Mouse (Mus musculus): ENCODE results near the gene Aldob. TPM values are rescaled to one million over a fixed set of nuclear protein-coding genes. Genes with fewer than 3 reads are reported as not detected.
"Not testable (repeated sequence)": the region's sequence is repeated elsewhere in the genome, so short reads cannot be mapped to it uniquely, and the experiment has no call there.

The Aldob gene
- polyA plus RNA-seq, 1 experiment from 2014 or later: 0.07 TPM

DNA sequence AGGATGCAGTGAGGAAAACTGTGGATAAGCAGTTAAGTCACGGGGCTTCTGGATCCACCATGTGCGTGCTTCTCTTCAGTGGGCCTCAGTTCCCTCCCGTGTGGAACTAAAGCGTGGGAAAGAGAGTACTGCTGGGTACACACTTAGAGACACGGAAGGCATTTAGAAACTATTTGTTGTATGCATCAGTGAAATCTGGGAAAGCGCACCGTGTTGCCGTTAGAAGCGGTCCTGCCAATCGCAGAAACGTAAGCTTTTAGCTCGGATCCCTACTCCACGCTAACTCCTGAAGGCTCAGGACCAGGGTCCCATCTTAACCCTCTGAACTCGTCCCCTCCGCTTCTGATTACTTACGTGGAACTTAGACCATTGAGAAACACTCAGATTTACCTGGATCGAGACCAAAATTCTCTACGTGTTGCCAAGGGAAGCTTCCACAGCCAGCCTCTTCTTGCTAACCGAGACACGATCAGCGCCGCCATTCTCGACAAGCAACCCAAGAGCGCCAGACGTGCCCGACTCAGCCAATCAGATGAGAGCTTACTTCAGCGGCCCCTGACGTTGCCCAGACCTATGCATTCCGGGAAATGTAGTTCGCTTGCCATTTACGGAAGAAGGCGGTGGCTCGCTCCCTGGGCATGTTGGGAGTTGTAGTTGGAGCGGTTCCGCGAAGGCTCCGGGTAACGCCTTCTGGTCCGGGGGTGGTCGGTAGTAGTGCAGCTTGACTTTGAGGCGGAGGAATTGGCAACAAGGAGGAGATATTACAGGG lies 28.6 kb downstream of the Aldob start, which contains the start of the genes Mrpl50 and Zfp189:
Gene Mrpl50 (minus strand): TSS at position 522 of the 769 bp plus-strand sequence.
Gene Zfp189 (plus strand): TSS at position 605 of the 769 bp plus-strand sequence.
- no peak within 1 kb of the TSS for H3K27ac ChIP-seq (replicated peaks; ENCODE audit: low read depth, low read length)
- no peaks in the 10 kb centered on the region for H3K27me3 ChIP-seq (ENCODE audit: control insufficient read depth, insufficient read depth, low read length)
- peak within 1 kb of the TSS; percentile 80 for H3K9ac ChIP-seq (ENCODE audit: low read length)
- H3K9me3 ChIP-seq (ENCODE audit: control insufficient read depth, low read length): no peaks in the 10 kb centered on the region
- under 1% methylated on average over 41 of the region's 41 CpGs for WGBS
- peak within 1 kb of the TSS; percentile 65 for H3K4me3 ChIP-seq (ENCODE audit: low read depth, low read length)
- ATAC-seq (ENCODE audit: insufficient number of reproducible peaks, low FRiP score, low TSS enrichment, low read depth) (peak; percentile 99), DNase-seq (ENCODE audit: low spot score) (peak; percentile 93)
- H3K36me3 ChIP-seq (ENCODE audit: control insufficient read depth, insufficient read depth, low read length): no peaks in the 10 kb centered on the region
- H3K4me2 ChIP-seq (ENCODE audit: low read depth, severe bottlenecking): peak within 1 kb of the TSS; percentile 51
- H3K4me1 ChIP-seq (ENCODE audit: control insufficient read depth, insufficient read depth, low read length): no peaks in the 10 kb centered on the region

DNA sequence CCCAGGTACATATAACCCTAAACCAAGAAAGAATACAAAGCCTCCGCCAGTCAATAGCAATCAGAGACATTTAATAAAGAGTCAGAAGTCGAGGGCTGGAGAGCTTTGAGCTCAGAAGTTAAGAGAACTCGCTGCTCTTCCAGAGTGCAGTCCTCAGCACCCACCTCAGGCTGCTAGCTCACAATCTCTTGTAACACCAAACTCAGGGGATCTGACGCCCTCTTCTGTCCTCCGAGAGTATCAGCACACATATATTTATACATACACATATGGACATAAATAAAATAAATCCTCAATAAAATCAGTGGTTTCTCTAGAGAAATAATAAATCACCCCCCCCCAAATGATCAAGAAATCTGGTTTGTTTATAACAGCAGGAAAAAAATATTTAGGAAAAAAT lies 29.9 kb downstream of the Aldob start:
- Histone ChIP-seq H3K27me3 (ENCODE audit: control insufficient read depth, insufficient read depth, low read length) (no peaks in the 10 kb centered on the region), H3K36me3 (ENCODE audit: control insufficient read depth, insufficient read depth, low read length) (no peaks in the 10 kb centered on the region), H3K4me1 (ENCODE audit: control insufficient read depth, insufficient read depth, low read length) (no peaks in the 10 kb centered on the region), H3K9ac (ENCODE audit: low read length) (no peak overlapping the region), H3K4me2 (ENCODE audit: low read depth, severe bottlenecking) (no peak overlapping the region), H3K4me3 (ENCODE audit: low read depth, low read length) (no peak overlapping the region), H3K27ac (replicated peaks; ENCODE audit: low read depth, low read length) (no peak overlapping the region), H3K9me3 (ENCODE audit: control insufficient read depth, low read length) (no peaks in the 10 kb centered on the region)
- no peak for ATAC-seq (ENCODE audit: insufficient number of reproducible peaks, low FRiP score, low TSS enrichment, low read depth)
- 79% methylated on average over 5 of the region's 5 CpGs for whole genome bisulfite sequencing
- DNase-seq (ENCODE audit: low spot score): peak; percentile 26

DNA sequence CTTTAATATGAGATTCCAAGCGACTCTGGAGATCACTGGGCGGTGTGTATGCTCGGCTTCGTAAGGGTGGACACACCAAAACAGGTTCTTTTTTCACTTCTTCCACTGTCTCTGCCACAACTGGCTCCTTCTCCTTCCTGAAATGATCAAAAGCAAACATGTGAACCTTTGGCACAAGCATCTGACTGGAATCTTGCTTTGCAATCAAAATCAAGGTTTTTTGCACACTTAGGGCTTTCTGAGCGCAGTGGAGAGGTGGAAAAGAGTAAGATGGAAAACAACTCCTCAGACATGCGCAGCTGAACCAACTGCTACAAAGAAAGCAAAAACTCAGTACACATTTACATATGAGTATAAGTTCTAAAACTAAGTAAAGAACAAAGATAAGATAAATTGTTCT lies 34.9 kb downstream of the Aldob start:
- Histone ChIP-seq H3K36me3 (ENCODE audit: control insufficient read depth, insufficient read depth, low read length) (peaks cover 6% of the 10 kb centered on the region), H3K27me3 (ENCODE audit: control insufficient read depth, insufficient read depth, low read length) (no peaks in the 10 kb centered on the region), H3K27ac (replicated peaks; ENCODE audit: low read depth, low read length) (no peak overlapping the region), H3K9me3 (ENCODE audit: control insufficient read depth, low read length) (no peaks in the 10 kb centered on the region), H3K9ac (ENCODE audit: low read length) (no peak overlapping the region), H3K4me2 (ENCODE audit: low read depth, severe bottlenecking) (no peak overlapping the region), H3K4me3 (ENCODE audit: low read depth, low read length) (no peak overlapping the region), H3K4me1 (ENCODE audit: control insufficient read depth, insufficient read depth, low read length) (no peaks in the 10 kb centered on the region)
- ATAC-seq (ENCODE audit: insufficient number of reproducible peaks, low FRiP score, low TSS enrichment, low read depth) (no peak), DNase-seq (ENCODE audit: low spot score) (no peak)
- 95% methylated on average over 6 of the region's 6 CpGs for WGBS

DNA sequence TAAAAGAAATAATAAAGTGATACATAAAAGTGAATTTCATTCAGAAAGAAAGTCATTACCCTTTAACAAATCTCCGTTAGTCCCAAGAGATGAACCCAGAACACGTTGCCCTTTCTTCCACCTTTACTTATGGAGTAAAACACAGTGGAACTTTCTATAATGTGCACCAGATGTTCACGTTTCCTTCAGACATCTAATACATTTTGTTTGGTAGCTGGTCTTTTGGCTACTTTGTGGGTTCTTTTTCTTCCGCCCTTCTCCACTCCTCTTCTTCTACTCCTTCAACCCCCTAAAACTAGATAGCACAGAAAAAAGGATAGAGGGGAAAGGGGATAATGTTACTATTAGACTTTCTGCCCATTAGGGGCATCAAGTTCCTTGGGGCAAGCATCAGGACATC lies 36.7 kb downstream of the Aldob start:
- 46% methylated on average over 4 of the region's 4 CpGs for whole genome bisulfite sequencing
- no peak for ATAC-seq (ENCODE audit: insufficient number of reproducible peaks, low FRiP score, low TSS enrichment, low read depth)

DNA sequence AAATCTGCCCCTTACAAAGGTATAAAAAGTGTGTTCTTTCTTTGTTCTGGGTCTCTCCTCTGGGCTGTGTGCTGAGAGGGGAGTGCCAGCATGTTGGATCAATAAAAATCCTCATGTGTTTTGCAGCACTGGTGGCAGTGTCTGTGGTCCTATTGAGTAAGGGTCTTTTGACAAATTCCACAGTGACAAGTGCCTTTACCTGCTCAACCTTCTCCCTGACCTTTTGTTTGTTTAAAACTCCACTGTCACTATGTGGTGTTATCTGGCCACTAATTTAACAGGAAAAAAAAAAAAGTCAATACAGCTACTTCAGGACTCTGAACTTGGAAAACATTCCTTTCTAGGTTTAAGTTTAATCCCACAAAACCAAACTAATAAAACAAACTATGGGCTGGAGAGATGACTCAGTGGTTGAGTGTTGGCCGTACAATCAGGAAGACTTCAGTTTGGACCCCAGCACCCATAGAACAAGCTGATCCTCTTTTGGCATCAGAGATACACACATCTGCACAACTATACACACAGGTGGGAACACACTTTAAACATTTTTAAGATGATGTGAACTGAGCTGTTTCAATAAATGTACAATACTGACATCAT lies 39.0 kb downstream of the Aldob start:
- not testable (repeated sequence) for H3K9ac ChIP-seq (ENCODE audit: low read length); H3K4me3 ChIP-seq (ENCODE audit: low read depth, low read length); ATAC-seq (ENCODE audit: insufficient number of reproducible peaks, low FRiP score, low TSS enrichment, low read depth); H3K4me2 ChIP-seq (ENCODE audit: low read depth, severe bottlenecking); H3K27me3 ChIP-seq (ENCODE audit: control insufficient read depth, insufficient read depth, low read length); H3K36me3 ChIP-seq (ENCODE audit: control insufficient read depth, insufficient read depth, low read length); H3K4me1 ChIP-seq (ENCODE audit: control insufficient read depth, insufficient read depth, low read length); H3K27ac ChIP-seq (replicated peaks; ENCODE audit: low read depth, low read length); DNase-seq (ENCODE audit: low spot score); H3K9me3 ChIP-seq (ENCODE audit: control insufficient read depth, low read length)
- WGBS: 96% methylated on average over 1 of the region's 1 CpGs

More for the DNA sequence above, 36.7 kb downstream of the Aldob start:
- DNase-seq (ENCODE audit: low spot score): no peak
- H3K36me3 ChIP-seq (ENCODE audit: control insufficient read depth, insufficient read depth, low read length): peaks cover 6% of the 10 kb centered on the region
- no peak overlapping the region for H3K27ac ChIP-seq (replicated peaks; ENCODE audit: low read depth, low read length)
- no peak overlapping the region for H3K9ac ChIP-seq (ENCODE audit: low read length)
- no peak overlapping the region for H3K4me2 ChIP-seq (ENCODE audit: low read depth, severe bottlenecking)
- no peaks in the 10 kb centered on the region for H3K9me3 ChIP-seq (ENCODE audit: control insufficient read depth, low read length)
- no peaks in the 10 kb centered on the region for H3K4me1 ChIP-seq (ENCODE audit: control insufficient read depth, insufficient read depth, low read length)
- no peak overlapping the region for H3K4me3 ChIP-seq (ENCODE audit: low read depth, low read length)
- no peaks in the 10 kb centered on the region for H3K27me3 ChIP-seq (ENCODE audit: control insufficient read depth, insufficient read depth, low read length)

DNA sequence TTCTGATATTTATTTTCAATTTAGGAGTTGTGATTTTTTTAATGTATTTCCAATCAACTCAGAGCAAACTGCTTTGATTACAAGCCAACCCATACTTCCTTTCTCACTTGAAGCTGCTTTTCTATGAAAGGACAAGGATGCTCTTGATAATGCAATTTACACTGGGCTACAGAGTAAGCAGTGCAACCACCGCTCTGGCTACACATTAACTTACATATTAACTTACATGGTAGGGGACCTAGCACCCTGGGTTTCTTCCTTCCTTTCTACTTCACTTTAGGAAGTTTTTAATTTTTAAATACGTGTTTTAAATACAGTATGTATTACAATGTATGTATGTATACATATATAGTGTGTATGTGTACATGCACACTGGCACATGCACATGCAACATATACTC lies 40.2 kb downstream of the Aldob start:
- DNase-seq (ENCODE audit: low spot score): no peak
- ATAC-seq (ENCODE audit: insufficient number of reproducible peaks, low FRiP score, low TSS enrichment, low read depth): no peak
- Histone ChIP-seq H3K4me1 (ENCODE audit: control insufficient read depth, insufficient read depth, low read length) (no peaks in the 10 kb centered on the region), H3K4me2 (ENCODE audit: low read depth, severe bottlenecking) (no peak overlapping the region), H3K27me3 (ENCODE audit: control insufficient read depth, insufficient read depth, low read length) (no peaks in the 10 kb centered on the region), H3K9me3 (ENCODE audit: control insufficient read depth, low read length) (no peaks in the 10 kb centered on the region), H3K36me3 (ENCODE audit: control insufficient read depth, insufficient read depth, low read length) (peaks cover 4% of the 10 kb centered on the region), H3K4me3 (ENCODE audit: low read depth, low read length) (no peak overlapping the region), H3K9ac (ENCODE audit: low read length) (no peak overlapping the region), H3K27ac (replicated peaks; ENCODE audit: low read depth, low read length) (no peak overlapping the region)
- WGBS: 91% methylated on average over 2 of the region's 2 CpGs

DNA sequence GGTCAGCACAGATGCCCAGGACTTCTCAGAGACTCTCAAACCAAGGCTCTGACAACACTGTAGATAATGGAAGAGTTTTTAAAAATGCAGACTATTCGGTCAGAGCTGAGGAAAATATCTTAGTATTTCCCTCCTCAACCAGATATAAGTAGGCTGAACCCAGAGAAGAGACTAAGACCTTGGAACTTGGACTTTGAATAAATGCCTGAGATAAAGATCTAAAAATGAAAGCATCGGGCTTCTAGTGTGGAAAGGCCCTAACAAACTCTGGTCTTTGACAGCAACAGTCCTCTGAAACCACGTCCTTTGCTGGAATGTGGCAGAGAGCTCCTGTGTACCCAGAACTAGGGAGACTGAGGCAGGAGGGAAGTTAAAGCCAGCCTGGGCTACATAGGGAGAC lies 43.0 kb downstream of the Aldob start, which contains the start of gene Baat:
Gene Baat (minus strand): TSS at position 172 of the 400 bp plus-strand sequence.
- Histone ChIP-seq H3K9ac (ENCODE audit: low read length) (no peak within 1 kb of the TSS), H3K4me3 (ENCODE audit: low read depth, low read length) (no peak within 1 kb of the TSS), H3K4me1 (ENCODE audit: control insufficient read depth, insufficient read depth, low read length) (no peaks in the 10 kb centered on the region), H3K27me3 (ENCODE audit: control insufficient read depth, insufficient read depth, low read length) (no peaks in the 10 kb centered on the region), H3K27ac (replicated peaks; ENCODE audit: low read depth, low read length) (no peak within 1 kb of the TSS), H3K9me3 (ENCODE audit: control insufficient read depth, low read length) (no peaks in the 10 kb centered on the region), H3K36me3 (ENCODE audit: control insufficient read depth, insufficient read depth, low read length) (no peaks in the 10 kb centered on the region), H3K4me2 (ENCODE audit: low read depth, severe bottlenecking) (no peak within 1 kb of the TSS)
- DNase-seq (ENCODE audit: low spot score) (no peak), ATAC-seq (ENCODE audit: insufficient number of reproducible peaks, low FRiP score, low TSS enrichment, low read depth) (no peak)
- WGBS: 78% methylated on average over 3 of the region's 3 CpGs

DNA sequence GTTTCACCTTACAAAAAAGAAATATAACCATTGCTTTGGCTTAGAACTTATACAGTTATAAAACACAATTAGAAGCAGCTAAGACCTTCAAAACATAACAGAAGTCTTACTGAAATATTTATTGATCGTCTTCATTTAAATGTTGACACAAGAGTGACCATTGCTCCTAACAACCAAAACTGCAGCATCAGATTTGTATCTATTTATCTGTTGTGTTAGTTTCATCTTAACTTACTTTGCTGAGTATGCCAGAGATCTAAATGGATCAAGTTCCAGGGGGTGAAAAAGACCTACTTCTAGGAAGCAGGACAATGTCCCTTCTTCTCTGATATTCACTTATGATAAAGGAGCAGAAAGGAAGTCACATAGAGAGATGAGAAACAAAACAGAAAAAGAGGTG lies 45.8 kb downstream of the Aldob start:
- H3K4me2 ChIP-seq (ENCODE audit: low read depth, severe bottlenecking): no peak overlapping the region
- ATAC-seq (ENCODE audit: insufficient number of reproducible peaks, low FRiP score, low TSS enrichment, low read depth) (no peak), DNase-seq (ENCODE audit: low spot score) (no peak)
- no peaks in the 10 kb centered on the region for H3K4me1 ChIP-seq (ENCODE audit: control insufficient read depth, insufficient read depth, low read length)
- no peak overlapping the region for H3K9ac ChIP-seq (ENCODE audit: low read length)
- 96% methylated on average over 1 of the region's 1 CpGs for WGBS
- H3K27me3 ChIP-seq (ENCODE audit: control insufficient read depth, insufficient read depth, low read length): no peaks in the 10 kb centered on the region
- H3K27ac ChIP-seq (replicated peaks; ENCODE audit: low read depth, low read length): no peak overlapping the region
- H3K36me3 ChIP-seq (ENCODE audit: control insufficient read depth, insufficient read depth, low read length): no peaks in the 10 kb centered on the region
- H3K4me3 ChIP-seq (ENCODE audit: low read depth, low read length): no peak overlapping the region
- no peaks in the 10 kb centered on the region for H3K9me3 ChIP-seq (ENCODE audit: control insufficient read depth, low read length)

Measured in limb, embryonic 11.5 days (tissue).